In the genomic region with DNA sequence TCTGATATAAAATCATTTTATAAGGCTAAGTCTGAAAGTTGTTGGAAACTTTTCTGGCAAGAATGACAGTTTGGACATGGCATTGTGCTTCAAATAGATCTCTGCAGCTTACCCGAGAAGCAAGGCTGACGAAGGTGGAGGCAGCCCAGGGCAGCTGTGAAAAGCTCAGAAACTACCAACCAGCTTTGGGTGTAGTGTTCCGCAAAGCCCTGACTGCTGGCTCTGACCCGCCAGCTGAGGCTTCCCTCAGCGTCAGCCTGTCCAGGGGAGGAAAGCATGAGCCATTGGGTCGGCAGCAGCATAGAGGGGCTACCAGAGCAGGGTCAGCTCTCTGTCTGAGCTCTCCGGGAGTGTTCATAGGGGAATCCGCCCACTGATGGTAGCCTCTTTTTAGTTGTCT, we compare ENCODE assay signal across 26 mouse cellular contexts. TPM values are rescaled to one million over a fixed set of nuclear protein-coding genes. Genes with fewer than 3 reads are reported as not detected.
DNase-seq lines count a peak whose midpoint lies in the region; ATAC-seq lines count a peak whose summit lies in the region.
"Had no signal": no experiment of that assay in that cellular context is flagged by ENCODE, and none has a peak within 500 bp of the region (broad histone marks: within the 10 kb centered on the region; RNA-seq: fewer than 3 reads in every experiment).

No protein-coding gene starts in this region.

- H3K4me3 ChIP-seq in embryonic facial prominence, embryonic 13.5 days = no peak overlapping the region
- H3K4me3 ChIP-seq in embryonic facial prominence, embryonic 10.5 days = no peak overlapping the region
- no peak overlapping the region for H3K4me3 ChIP-seq in kidney, embryonic 14.5 days (ENCODE audit: low read length)
- H3K4me3 ChIP-seq: embryonic facial prominence, embryonic 12.5 days; forebrain, embryonic 10.5 days; forebrain, embryonic 15.5 days; heart, embryonic 13.5 days; liver, embryonic 13.5 days; neural tube, embryonic 15.5 days had no signal

- no peaks in the 10 kb centered on the region for H3K27me3 ChIP-seq in embryonic facial prominence, embryonic 13.5 days
- no peaks in the 10 kb centered on the region for H3K27me3 ChIP-seq in embryonic facial prominence, embryonic 10.5 days (replicated peaks; ENCODE audit: low read depth, poor library complexity, severe bottlenecking)
- H3K27me3 ChIP-seq in kidney, embryonic 14.5 days (ENCODE audit: control insufficient read depth, insufficient read depth, low read length) = no peaks in the 10 kb centered on the region
- H3K27me3 ChIP-seq: embryonic facial prominence, embryonic 12.5 days; forebrain, embryonic 15.5 days; heart, embryonic 13.5 days; liver, embryonic 13.5 days; neural tube, embryonic 15.5 days had no signal

- no peak for DNase-seq in embryonic facial prominence, embryonic 10.5 days (ENCODE audit: low spot score)
- peak; percentile 14 for DNase-seq in kidney, adult 18-20 months
- DNase-seq in kidney, adult 11 months = no peak
- peak; percentile 12 to 39 for DNase-seq in kidney, postnatal 4 days
- DNase-seq in right cerebral cortex, postnatal 14 days = no peak
- DNase-seq: adrenal gland, postnatal 10 days; cerebellum, adult 11 months; cerebellum, adult 9-10 months; cerebellum, postnatal 36 days; liver, embryonic 13.5 days; lung, adult 2 months; lung, postnatal 10 days; midbrain, embryonic 14.5 days; retina, postnatal 1 day; spleen, adult 18-20 months had no signal

- H3K9ac ChIP-seq in embryonic facial prominence, embryonic 13.5 days = no peak overlapping the region
- H3K9ac ChIP-seq in kidney, embryonic 14.5 days (ENCODE audit: low read depth, low read length) = no peak overlapping the region
- H3K9ac ChIP-seq: embryonic facial prominence, embryonic 12.5 days; forebrain, embryonic 15.5 days; heart, embryonic 13.5 days; hindbrain, embryonic 14.5 days; liver, embryonic 13.5 days; neural tube, embryonic 15.5 days had no signal

- H3K4me1 ChIP-seq in embryonic facial prominence, embryonic 13.5 days = peaks cover 54% of the 10 kb centered on the region
- peaks cover 71% of the 10 kb centered on the region for H3K4me1 ChIP-seq in embryonic facial prominence, embryonic 10.5 days
- H3K4me1 ChIP-seq in kidney, embryonic 14.5 days (ENCODE audit: control insufficient read depth, insufficient read depth, low read length) = peaks cover 30% of the 10 kb centered on the region

- no peak for ATAC-seq in embryonic facial prominence, embryonic 13.5 days (ENCODE audit: insufficient number of reproducible peaks, insufficient read depth, low FRiP score, low TSS enrichment, low read depth)
- ATAC-seq in kidney, embryonic 14.5 days (ENCODE audit: low FRiP score, low TSS enrichment) = no peak
- ATAC-seq: forebrain, embryonic 15.5 days; intestine, postnatal 0 days had no signal

- peak overlapping the region; percentile 11; the same call in 1 of the 2 replicates for H3K27ac ChIP-seq in embryonic facial prominence, embryonic 13.5 days
- H3K27ac ChIP-seq in embryonic facial prominence, embryonic 10.5 days (replicated peaks) = no peak overlapping the region
- no peak overlapping the region for H3K27ac ChIP-seq in kidney, embryonic 14.5 days (ENCODE audit: low read depth, low read length)
- H3K27ac ChIP-seq: embryonic facial prominence, embryonic 12.5 days; forebrain, embryonic 10.5 days; forebrain, embryonic 15.5 days; heart, embryonic 13.5 days; hindbrain, embryonic 14.5 days; liver, embryonic 13.5 days; neural tube, embryonic 15.5 days had no signal

- WGBS in embryonic facial prominence, embryonic 13.5 days = 70% methylated on average over 8 of the region's 8 CpGs
- 74% methylated on average over 8 of the region's 8 CpGs for WGBS in embryonic facial prominence, embryonic 10.5 days
- WGBS in kidney, embryonic 14.5 days = 62% methylated on average over 8 of the region's 8 CpGs

- no peaks in the 10 kb centered on the region for H3K9me3 ChIP-seq in embryonic facial prominence, embryonic 13.5 days
- H3K9me3 ChIP-seq in embryonic facial prominence, embryonic 10.5 days = no peaks in the 10 kb centered on the region
- no peaks in the 10 kb centered on the region for H3K9me3 ChIP-seq in kidney, embryonic 14.5 days (ENCODE audit: control insufficient read depth, low read length)
- H3K9me3 ChIP-seq: embryonic facial prominence, embryonic 12.5 days; forebrain, embryonic 10.5 days; forebrain, embryonic 15.5 days; G1E; heart, embryonic 13.5 days; liver, embryonic 13.5 days; neural tube, embryonic 15.5 days had no signal

- H3K36me3 ChIP-seq in embryonic facial prominence, embryonic 13.5 days = no peaks in the 10 kb centered on the region
- no peaks in the 10 kb centered on the region for H3K36me3 ChIP-seq in embryonic facial prominence, embryonic 10.5 days (replicated peaks)
- H3K36me3 ChIP-seq in kidney, embryonic 14.5 days (ENCODE audit: control insufficient read depth, insufficient read depth, low read length) = no peaks in the 10 kb centered on the region
- H3K36me3 ChIP-seq: embryonic facial prominence, embryonic 12.5 days; forebrain, embryonic 15.5 days; heart, embryonic 13.5 days; neural tube, embryonic 15.5 days had no signal

- no peak overlapping the region for H3K4me2 ChIP-seq in embryonic facial prominence, embryonic 13.5 days
- H3K4me2 ChIP-seq in kidney, embryonic 14.5 days (replicated peaks; ENCODE audit: low read depth, low read length) = no peak overlapping the region
- H3K4me2 ChIP-seq: embryonic facial prominence, embryonic 12.5 days; forebrain, embryonic 15.5 days; heart, embryonic 13.5 days; hindbrain, embryonic 14.5 days; liver, embryonic 13.5 days; neural tube, embryonic 15.5 days had no signal

RNA-seq across cellular contexts. Expression of a gene that starts 6.8 kb away (rescaled TPM):
- polyA plus RNA-seq in embryonic facial prominence, embryonic 13.5 days (2015; fragmentation: Nextera tagmentation; extraction: Ambion mirVana) = 28.0 and 28.9 TPM in 2 replicates
- 37.4 and 38.4 TPM in 2 replicates for polyA plus RNA-seq in embryonic facial prominence, embryonic 10.5 days (2016; fragmentation: Nextera tagmentation; extraction: Ambion mirVana)
- 18.9 and 31.1 TPM in 2 replicates for polyA plus RNA-seq in kidney, embryonic 14.5 days (2014; fragmentation: Nextera tagmentation; extraction: Ambion mirVana)

RNA-seq across cellular contexts. Expression of a gene that starts 7.0 kb away (rescaled TPM):
- 0.10 TPM in 1 of 2 replicates, not detected in the other for polyA plus RNA-seq in embryonic facial prominence, embryonic 13.5 days (2015; fragmentation: Nextera tagmentation; extraction: Ambion mirVana)
- polyA plus RNA-seq in embryonic facial prominence, embryonic 10.5 days (2016; fragmentation: Nextera tagmentation; extraction: Ambion mirVana) = 0.09 TPM in 1 of 2 replicates, not detected in the other
- 0.09 TPM in 1 of 2 replicates, not detected in the other for polyA plus RNA-seq in kidney, embryonic 14.5 days (2014; fragmentation: Nextera tagmentation; extraction: Ambion mirVana)
- polyA plus RNA-seq: G1E; heart, embryonic 13.5 days; intestine, postnatal 0 days; liver, embryonic 13.5 days; macrophage had no signal

Comparison
In these comparisons a context has a peak if more than half of its experiments do, and no peak if none do; other contexts are left out.
1. DNase-seq: peak in kidney, adult 18-20 months (single experiment) and kidney, postnatal 4 days (2 of 2); none in embryonic facial prominence, embryonic 10.5 days (single experiment), kidney, adult 11 months (single experiment) and right cerebral cortex, postnatal 14 days (single experiment).